Mouse (Mus musculus): ENCODE results near the gene Cdc7. TPM values are rescaled to one million over a fixed set of nuclear protein-coding genes. Genes with fewer than 3 reads are reported as not detected.
A peak's percentile ranks its signal among the peaks of the same experiment; 100 is the strongest.
"Not testable (repeated sequence)": the region's sequence is repeated elsewhere in the genome, so short reads cannot be mapped to it uniquely, and the experiment has no call there.

Gene Cdc7
- polyA plus RNA-seq, 1 experiment from 2014 or later: 45.6 TPM

DNA sequence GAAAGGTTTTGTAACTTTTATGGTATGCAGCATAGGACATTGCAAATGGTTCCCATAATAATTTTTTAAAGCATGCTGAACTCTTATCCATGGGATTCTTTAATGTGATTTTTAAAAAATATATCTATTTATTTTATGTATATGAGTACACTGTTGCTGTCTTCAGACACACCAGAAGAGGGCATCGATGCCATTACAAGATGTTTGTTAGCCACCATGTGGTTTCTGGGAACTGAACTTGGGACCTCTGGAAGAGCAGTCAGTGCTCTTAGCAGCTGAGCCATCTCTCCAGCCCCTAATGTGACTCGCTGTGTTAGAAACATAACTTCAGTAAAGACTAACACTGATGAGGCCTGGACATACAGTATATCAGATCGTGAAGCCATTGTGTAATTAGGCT is 2.3 kb downstream of the Cdc7 start:
- no peak for ATAC-seq (ENCODE audit: low FRiP score, low read depth)

DNA sequence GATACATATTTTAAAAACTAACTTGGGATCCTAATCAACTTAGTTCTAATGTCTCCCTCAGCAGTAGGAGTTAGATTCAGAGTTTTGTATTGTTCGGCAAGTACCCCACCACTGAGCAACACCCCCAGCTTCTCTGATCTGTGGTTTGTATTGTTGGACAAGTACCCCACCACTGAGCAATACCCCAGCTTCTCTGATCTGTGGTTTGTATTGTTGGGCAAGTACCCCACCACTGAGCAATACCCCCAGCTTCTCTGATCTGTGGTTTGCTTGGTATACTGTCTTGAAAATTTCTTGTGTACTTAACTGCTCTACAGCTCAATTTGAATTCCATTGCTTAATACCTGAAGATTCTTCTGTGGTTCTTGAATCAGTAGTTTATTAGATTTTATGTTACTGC is 3.5 kb downstream of the Cdc7 start:
- H3K27ac ChIP-seq (replicated peaks): no peak overlapping the region
- no peak for ATAC-seq (ENCODE audit: low FRiP score, low read depth)
- 81% methylated on average over 1 of the region's 1 CpGs for WGBS
- H3K4me2 ChIP-seq (replicated peaks): no peak overlapping the region
- peaks cover 19% of the 10 kb centered on the region for H3K4me1 ChIP-seq
- H3K27me3 ChIP-seq: no peaks in the 10 kb centered on the region
- H3K9me3 ChIP-seq: no peaks in the 10 kb centered on the region
- H3K4me3 ChIP-seq: no peak overlapping the region
- H3K36me3 ChIP-seq: peaks cover 33% of the 10 kb centered on the region
- H3K9ac ChIP-seq (replicated peaks): no peak overlapping the region

More for the DNA sequence above, 2.3 kb downstream of the Cdc7 start:
- Histone ChIP-seq H3K27me3 (no peaks in the 10 kb centered on the region), H3K4me2 (replicated peaks) (no peak overlapping the region), H3K9ac (replicated peaks) (0 out of 2 replicates have a peak overlapping the region, but pooled peaks have one; percentile 28), H3K4me3 (no peak overlapping the region), H3K9me3 (no peaks in the 10 kb centered on the region), H3K4me1 (peaks cover 19% of the 10 kb centered on the region), H3K36me3 (peaks cover 25% of the 10 kb centered on the region), H3K27ac (replicated peaks) (no peak overlapping the region)
- 94% methylated on average over 3 of the region's 3 CpGs for WGBS

DNA sequence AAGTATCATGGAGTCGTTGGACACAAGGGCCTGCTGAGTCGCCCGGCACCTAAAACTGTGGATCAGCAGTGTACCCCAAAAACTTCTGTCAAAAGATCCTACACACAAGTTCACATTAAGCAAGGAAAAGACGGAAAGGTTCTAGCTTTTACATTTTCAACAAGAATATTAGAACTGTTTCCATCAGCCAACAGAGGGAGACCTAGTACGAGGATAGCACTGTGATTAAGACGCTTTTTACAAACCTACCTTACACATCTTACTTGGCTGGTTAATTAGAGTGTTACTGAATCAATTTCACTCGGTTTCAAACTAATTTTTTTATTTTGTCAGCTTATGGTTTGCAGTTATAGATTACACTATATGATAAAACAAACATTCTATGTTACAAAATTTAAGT is 9.8 kb downstream of the Cdc7 start:
- Histone ChIP-seq H3K4me1 (no peaks in the 10 kb centered on the region), H3K27ac (replicated peaks) (no peak overlapping the region), H3K9me3 (no peaks in the 10 kb centered on the region), H3K4me3 (no peak overlapping the region), H3K4me2 (replicated peaks) (no peak overlapping the region), H3K9ac (replicated peaks) (no peak overlapping the region), H3K36me3 (peaks cover 87% of the 10 kb centered on the region), H3K27me3 (no peaks in the 10 kb centered on the region)
- WGBS: 93% methylated on average over 7 of the region's 7 CpGs
- ATAC-seq (ENCODE audit: low FRiP score, low read depth): no peak

DNA sequence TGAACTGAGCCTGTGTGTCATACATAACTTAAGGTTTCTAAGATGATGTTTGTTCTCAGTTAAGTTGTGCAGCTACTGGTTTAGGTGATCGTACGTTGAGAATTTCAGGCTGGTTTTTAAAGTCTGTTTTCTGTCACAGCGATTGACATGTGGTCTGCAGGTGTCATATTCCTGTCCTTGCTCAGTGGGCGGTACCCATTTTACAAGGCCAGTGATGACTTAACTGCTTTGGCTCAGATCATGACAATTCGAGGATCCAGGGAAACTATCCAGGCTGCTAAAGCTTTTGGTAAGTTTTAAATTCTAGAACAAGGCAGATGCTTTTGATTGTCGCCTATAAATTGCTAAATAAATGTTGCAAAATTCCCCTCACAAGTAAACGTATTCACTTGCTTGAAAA is 15.0 kb downstream of the Cdc7 start:
- no peak overlapping the region for H3K4me3 ChIP-seq
- no peaks in the 10 kb centered on the region for H3K4me1 ChIP-seq
- H3K27me3 ChIP-seq: no peaks in the 10 kb centered on the region
- H3K27ac ChIP-seq (replicated peaks): no peak overlapping the region
- H3K9me3 ChIP-seq: no peaks in the 10 kb centered on the region
- peaks cover 79% of the 10 kb centered on the region for H3K36me3 ChIP-seq
- H3K9ac ChIP-seq (replicated peaks): no peak overlapping the region
- 90% methylated on average over 7 of the region's 7 CpGs for WGBS
- ATAC-seq (ENCODE audit: low FRiP score, low read depth): no peak
- H3K4me2 ChIP-seq (replicated peaks): no peak overlapping the region

DNA sequence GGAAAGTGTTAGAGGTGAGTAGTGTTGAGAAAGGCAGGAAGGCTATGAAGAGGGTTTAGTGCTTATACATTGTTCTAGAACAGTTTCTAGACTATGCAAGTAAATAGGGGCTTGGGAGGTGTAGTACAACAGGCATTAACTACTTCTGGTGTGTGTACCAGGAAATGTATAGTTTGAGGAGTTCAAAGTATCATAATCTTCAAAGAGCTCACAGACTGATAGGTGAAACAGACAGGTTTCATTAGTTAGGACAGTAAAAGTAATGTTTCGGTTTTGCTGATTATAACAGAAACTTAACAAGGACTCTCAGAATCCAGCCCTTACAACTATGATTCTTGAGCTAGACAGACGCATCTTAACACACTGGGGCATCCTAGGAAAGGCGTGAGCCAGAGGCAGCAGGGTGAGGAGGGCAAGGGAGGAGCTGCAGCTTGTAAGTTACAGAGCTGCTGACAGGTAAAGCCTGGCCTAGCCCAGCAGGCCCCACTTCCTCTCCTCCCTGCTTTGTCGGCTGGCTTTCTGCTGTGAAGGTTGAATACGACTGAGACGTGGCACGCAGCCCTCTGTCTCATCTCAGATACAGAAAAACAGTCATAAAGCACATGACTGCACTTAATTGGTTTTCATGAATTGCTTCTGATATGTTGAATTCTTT is 18.3 kb downstream of the Cdc7 start:
- no peak for ATAC-seq (ENCODE audit: low FRiP score, low read depth)
- Histone ChIP-seq H3K4me2 (replicated peaks) (no peak overlapping the region), H3K27me3 (no peaks in the 10 kb centered on the region), H3K9me3 (no peaks in the 10 kb centered on the region), H3K27ac (replicated peaks) (no peak overlapping the region), H3K4me3 (no peak overlapping the region), H3K9ac (replicated peaks) (no peak overlapping the region), H3K36me3 (peaks cover 64% of the 10 kb centered on the region), H3K4me1 (no peaks in the 10 kb centered on the region)
- 88% methylated on average over 7 of the region's 7 CpGs for WGBS

DNA sequence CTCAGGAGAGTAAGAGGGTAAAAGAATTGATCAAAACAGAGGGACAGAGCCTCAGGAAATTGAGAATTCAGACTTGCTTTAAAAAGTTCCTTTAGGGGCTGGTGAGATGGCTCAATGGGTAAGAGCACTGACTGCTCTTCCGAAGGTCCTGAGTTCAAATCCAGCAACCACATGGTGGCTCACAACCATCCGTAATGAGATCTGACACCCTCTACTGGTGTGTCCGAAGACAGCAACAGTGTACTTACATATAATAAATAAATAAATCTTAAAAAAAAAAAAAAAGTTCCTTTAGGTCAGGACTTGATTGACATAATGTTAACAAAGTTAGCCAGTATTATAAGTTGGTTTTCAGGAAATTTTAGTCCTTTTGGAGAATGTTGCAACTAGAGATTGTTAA is 20.8 kb downstream of the Cdc7 start:
- 98% methylated on average over 3 of the region's 3 CpGs for WGBS
- H3K27me3 ChIP-seq: not testable (repeated sequence)

DNA sequence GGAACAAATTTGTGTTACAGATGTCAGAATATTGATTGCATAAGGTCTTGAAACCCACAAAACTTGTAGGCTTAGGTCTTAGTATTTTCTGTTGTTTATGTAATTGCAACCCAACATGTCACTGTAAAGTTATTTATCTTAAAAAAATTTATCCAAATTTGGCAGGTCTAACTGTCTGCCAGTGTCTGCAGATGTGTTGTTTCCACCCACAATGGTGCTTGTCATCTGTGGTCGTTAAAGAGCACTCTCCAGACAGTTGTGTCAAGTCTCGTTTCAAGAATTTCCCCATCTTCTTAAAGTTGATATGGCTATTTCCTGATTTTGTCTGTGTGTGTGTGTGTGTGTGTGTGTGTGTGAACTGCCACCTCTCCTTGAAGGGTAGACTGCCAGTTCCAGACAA is 21.5 kb downstream of the Cdc7 start:
- WGBS: 81% methylated on average over 2 of the region's 2 CpGs
- no peaks in the 10 kb centered on the region for H3K9me3 ChIP-seq
- no peak overlapping the region for H3K27ac ChIP-seq (replicated peaks)
- H3K4me3 ChIP-seq: no peak overlapping the region
- H3K4me2 ChIP-seq (replicated peaks): no peak overlapping the region
- ATAC-seq (ENCODE audit: low FRiP score, low read depth): no peak
- H3K36me3 ChIP-seq: peaks cover 39% of the 10 kb centered on the region
- H3K27me3 ChIP-seq: no peaks in the 10 kb centered on the region
- H3K4me1 ChIP-seq: no peaks in the 10 kb centered on the region
- no peak overlapping the region for H3K9ac ChIP-seq (replicated peaks)

More for the DNA sequence above, 20.8 kb downstream of the Cdc7 start:
- H3K27ac ChIP-seq (replicated peaks); H3K4me1 ChIP-seq; H3K9ac ChIP-seq (replicated peaks); H3K4me2 ChIP-seq (replicated peaks); ATAC-seq (ENCODE audit: low FRiP score, low read depth); H3K4me3 ChIP-seq; H3K9me3 ChIP-seq: not testable (repeated sequence)
- peaks cover 44% of the 10 kb centered on the region for H3K36me3 ChIP-seq

DNA sequence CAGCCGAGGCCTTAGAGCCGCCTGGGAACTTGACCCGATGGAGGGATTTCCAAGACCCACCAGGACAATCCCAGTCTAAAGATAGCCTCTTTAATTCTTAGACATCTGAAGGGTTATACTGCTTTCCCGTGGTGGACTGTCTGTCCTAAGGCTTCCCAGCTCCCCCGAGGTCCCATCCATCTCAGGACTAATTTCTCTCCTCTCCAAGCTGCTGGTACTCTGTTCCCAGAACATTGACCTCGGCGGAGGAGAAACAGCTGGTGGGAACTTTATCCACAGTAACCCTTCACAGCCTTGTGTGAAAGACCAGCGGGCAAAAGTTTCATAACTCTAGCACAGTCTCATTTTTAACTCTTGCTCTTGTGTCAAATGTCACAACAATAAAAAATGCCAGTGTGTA is 25.1 kb downstream of the Cdc7 start:
- H3K36me3 ChIP-seq: peaks cover 16% of the 10 kb centered on the region
- no peak overlapping the region for H3K9ac ChIP-seq (replicated peaks)
- H3K4me1 ChIP-seq: no peaks in the 10 kb centered on the region
- ATAC-seq (ENCODE audit: low FRiP score, low read depth): no peak
- H3K9me3 ChIP-seq: no peaks in the 10 kb centered on the region
- no peak overlapping the region for H3K27ac ChIP-seq (replicated peaks)
- WGBS: 74% methylated on average over 8 of the region's 8 CpGs
- no peak overlapping the region for H3K4me2 ChIP-seq (replicated peaks)
- H3K4me3 ChIP-seq: no peak overlapping the region
- no peaks in the 10 kb centered on the region for H3K27me3 ChIP-seq

DNA sequence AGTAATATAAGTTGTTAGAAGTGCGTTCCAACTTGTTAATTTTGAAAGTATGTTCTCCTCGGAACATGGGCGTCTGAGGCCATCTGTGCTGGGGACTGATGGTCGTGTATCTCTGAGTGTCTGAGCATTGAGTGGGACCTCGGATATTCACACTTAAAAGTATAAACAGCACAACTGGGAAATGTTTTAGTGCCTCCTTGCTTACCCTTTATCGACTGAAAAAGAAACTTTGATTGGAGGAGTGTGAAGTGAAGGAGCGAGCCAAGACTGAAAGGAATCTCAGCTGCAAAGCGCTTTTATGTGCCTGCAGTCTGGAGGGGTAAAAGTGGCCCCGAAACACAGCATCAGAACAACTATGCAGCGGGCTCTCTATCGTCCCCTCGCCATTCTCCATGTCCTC is 25.7 kb downstream of the Cdc7 start:
- WGBS: 78% methylated on average over 12 of the region's 12 CpGs
- H3K4me2 ChIP-seq (replicated peaks): no peak overlapping the region

DNA sequence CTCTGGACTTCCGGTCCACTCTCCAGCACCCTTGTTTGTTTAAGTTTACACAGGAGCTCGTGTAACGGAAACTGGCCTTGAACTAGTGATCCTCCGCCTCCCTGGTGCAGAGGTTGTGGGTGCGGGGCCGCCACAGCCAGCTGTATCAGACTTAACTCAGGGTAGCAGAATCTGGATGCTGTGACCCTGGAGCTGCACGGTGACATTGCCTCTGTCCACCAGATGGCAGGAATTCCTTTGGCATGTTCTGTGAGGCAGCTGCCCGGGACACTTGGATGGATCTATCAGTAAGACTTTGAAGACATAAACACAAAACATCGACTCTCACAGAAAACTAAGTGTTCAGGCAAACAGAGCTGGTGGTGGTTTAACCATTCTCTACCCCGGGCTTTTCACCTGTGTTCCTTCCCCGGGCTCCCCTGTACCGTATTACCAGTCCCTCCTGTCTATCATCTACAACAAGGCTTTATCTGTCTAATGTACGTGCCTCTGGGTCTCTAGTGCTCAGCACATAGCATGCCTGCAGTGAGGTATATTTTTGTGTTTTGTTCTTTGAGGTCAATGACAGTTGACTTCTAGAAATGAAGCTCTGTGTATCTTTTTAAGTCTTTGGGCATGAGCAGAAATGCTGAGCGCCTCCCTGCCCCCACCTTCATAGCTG is 26.6 kb downstream of the Cdc7 start:
- Histone ChIP-seq H3K27me3 (no peaks in the 10 kb centered on the region), H3K4me3 (no peak overlapping the region), H3K36me3 (0 out of 2 replicates have a peak, but pooled peaks cover 6% of the 10 kb centered on the region), H3K9ac (replicated peaks) (no peak overlapping the region), H3K4me1 (no peaks in the 10 kb centered on the region), H3K4me2 (replicated peaks) (no peak overlapping the region), H3K9me3 (no peaks in the 10 kb centered on the region), H3K27ac (replicated peaks) (no peak overlapping the region)
- no peak for ATAC-seq (ENCODE audit: low FRiP score, low read depth)
- WGBS: 52% methylated on average over 14 of the region's 14 CpGs

More for the DNA sequence above, 25.7 kb downstream of the Cdc7 start:
- no peak for ATAC-seq (ENCODE audit: low FRiP score, low read depth)
- Histone ChIP-seq H3K4me1 (no peaks in the 10 kb centered on the region), H3K27ac (replicated peaks) (no peak overlapping the region), H3K27me3 (no peaks in the 10 kb centered on the region), H3K36me3 (peaks cover 10% of the 10 kb centered on the region; the same call in 1 of the 2 replicates), H3K9ac (replicated peaks) (no peak overlapping the region), H3K9me3 (no peaks in the 10 kb centered on the region), H3K4me3 (no peak overlapping the region)

DNA sequence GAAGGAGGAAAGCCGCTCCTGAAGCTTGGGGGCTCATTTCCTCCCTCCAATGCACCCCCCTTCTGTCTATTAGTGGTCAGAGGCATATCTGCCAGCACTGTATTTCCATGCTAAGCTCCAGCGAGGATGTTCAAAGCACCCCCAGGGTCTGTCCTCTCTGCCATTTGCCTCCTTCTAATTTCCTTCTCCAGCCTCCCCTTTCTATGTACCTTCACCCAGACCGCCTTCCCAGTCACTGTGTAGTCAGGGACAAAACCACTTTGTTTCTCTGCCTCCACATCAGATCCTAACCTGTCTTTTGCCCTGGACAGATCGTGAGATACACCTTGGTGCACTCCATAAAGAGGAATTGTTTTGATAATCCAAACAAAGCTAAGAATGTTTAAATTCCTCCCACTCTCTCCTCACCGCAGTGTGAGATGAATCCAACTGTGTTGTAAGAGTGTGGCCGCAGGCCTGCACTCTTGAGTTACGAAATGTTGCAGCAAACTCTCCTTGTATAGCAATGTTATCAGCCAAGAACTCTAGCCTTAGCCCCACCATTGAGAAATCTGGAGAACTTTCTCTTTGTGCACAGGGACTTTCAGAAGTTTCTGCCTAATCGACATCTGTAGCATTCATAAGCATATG is 27.3 kb downstream of the Cdc7 start:
- H3K4me3 ChIP-seq: no peak overlapping the region
- no peaks in the 10 kb centered on the region for H3K27me3 ChIP-seq
- H3K36me3 ChIP-seq: no peaks in the 10 kb centered on the region
- no peak for ATAC-seq (ENCODE audit: low FRiP score, low read depth)
- no peak overlapping the region for H3K9ac ChIP-seq (replicated peaks)
- H3K4me1 ChIP-seq: no peaks in the 10 kb centered on the region
- no peak overlapping the region for H3K27ac ChIP-seq (replicated peaks)
- no peak overlapping the region for H3K4me2 ChIP-seq (replicated peaks)
- no peaks in the 10 kb centered on the region for H3K9me3 ChIP-seq
- 70% methylated on average over 8 of the region's 8 CpGs for WGBS

DNA sequence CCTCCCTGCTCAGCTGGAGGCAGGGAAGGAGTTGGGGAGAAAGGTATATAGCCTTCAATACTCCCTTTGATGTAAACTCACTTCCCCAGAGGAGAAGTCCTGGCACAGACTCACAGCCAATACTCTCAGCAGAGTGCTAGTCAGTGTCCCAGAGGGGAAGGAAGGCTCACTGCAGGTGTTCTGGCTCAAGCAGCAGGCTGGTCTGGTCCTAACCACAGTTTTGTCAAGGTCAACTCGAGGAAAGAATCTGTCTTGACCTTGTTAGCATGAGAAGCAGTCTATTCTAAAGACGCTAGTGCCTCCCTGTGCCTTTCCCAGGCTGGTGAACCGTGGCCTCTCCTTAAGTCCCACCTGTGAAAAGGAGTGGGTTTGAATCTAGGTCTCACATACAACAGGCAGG is 30.6 kb downstream of the Cdc7 start:
- Histone ChIP-seq H3K9ac (replicated peaks) (no peak overlapping the region), H3K4me2 (replicated peaks) (no peak overlapping the region), H3K36me3 (no peaks in the 10 kb centered on the region), H3K27me3 (no peaks in the 10 kb centered on the region), H3K9me3 (no peaks in the 10 kb centered on the region), H3K4me1 (no peaks in the 10 kb centered on the region), H3K27ac (replicated peaks) (no peak overlapping the region), H3K4me3 (no peak overlapping the region)
- ATAC-seq (ENCODE audit: low FRiP score, low read depth): no peak
- 19% methylated on average over 3 of the region's 3 CpGs for WGBS
